Mouse (Mus musculus) frontal cortex, postnatal 36 days (tissue): ENCODE data around the gene Pla2g4e.

Experiments used
- DNase-seq, 2 experiments: peaks; one replicate each; pipeline ENCODE4 v3.0.0; 2022; ENCODE audit warnings: low spot score in 2 of 2

Pla2g4e gene

GRCm38 (mm10) chr2:120154361-120154894 is 90.7 kb downstream of the Pla2g4e start, which contains the start of gene Ehd4:
TSS of gene Ehd4 (minus strand) at chr2:120154606.
- peak; percentile 97 to 99 for DNase-seq

GRCm38 (mm10) chr2:120153586-120154360 is 91.4 kb downstream of the Pla2g4e start:
- DNase-seq: no peak

- DNase-seq: no peak
Measured at GRCm38 (mm10) chr2:120150571-120150970, 94.6 kb downstream of the Pla2g4e start.

GRCm38 (mm10) chr2:120149634-120150033 is 95.5 kb downstream of the Pla2g4e start:
- no peak for DNase-seq

GRCm38 (mm10) chr2:120147999-120148398 is 97.1 kb downstream of the Pla2g4e start:
- no peak for DNase-seq

GRCm38 (mm10) chr2:120147364-120147763 is 97.8 kb downstream of the Pla2g4e start:
- no peak for DNase-seq

GRCm38 (mm10) chr2:120146543-120146942 is 98.6 kb downstream of the Pla2g4e start:
- no peak for DNase-seq

GRCm38 (mm10) chr2:120144390-120144789 is 100.7 kb downstream of the Pla2g4e start:
- DNase-seq: no peak

- no peak for DNase-seq
Measured at GRCm38 (mm10) chr2:120142336-120142735, 102.8 kb downstream of the Pla2g4e start.

GRCm38 (mm10) chr2:120141671-120142070 is 103.5 kb downstream of the Pla2g4e start:
- DNase-seq: no peak

GRCm38 (mm10) chr2:120140326-120140725 is 104.8 kb downstream of the Pla2g4e start:
- DNase-seq: no peak

- no peak for DNase-seq
Measured at GRCm38 (mm10) chr2:120139091-120139490, 106.0 kb downstream of the Pla2g4e start.

- DNase-seq: no peak
Measured at GRCm38 (mm10) chr2:120137281-120137680, 107.9 kb downstream of the Pla2g4e start.

GRCm38 (mm10) chr2:120134453-120135075 is 110.6 kb downstream of the Pla2g4e start:
- DNase-seq: no peak

- DNase-seq: no peak
Measured at GRCm38 (mm10) chr2:120131881-120132280, 113.3 kb downstream of the Pla2g4e start.

GRCm38 (mm10) chr2:120129252-120129908 is 115.8 kb downstream of the Pla2g4e start:
- DNase-seq: no peak

GRCm38 (mm10) chr2:120128611-120129051 is 116.5 kb downstream of the Pla2g4e start:
- DNase-seq: peak in 1 of 2 experiments; percentile 2

GRCm38 (mm10) chr2:120128011-120128410 is 117.1 kb downstream of the Pla2g4e start:
- no peak for DNase-seq

- no peak for DNase-seq
Measured at GRCm38 (mm10) chr2:120126901-120127300, 118.2 kb downstream of the Pla2g4e start.

- DNase-seq: no peak
Measured at GRCm38 (mm10) chr2:120126408-120126807, 118.7 kb downstream of the Pla2g4e start.

GRCm38 (mm10) chr2:120125461-120125860 is 119.7 kb downstream of the Pla2g4e start:
- DNase-seq: no peak

- no peak for DNase-seq
Measured at GRCm38 (mm10) chr2:120124946-120125345, 120.2 kb downstream of the Pla2g4e start.
